Mouse (Mus musculus) olfactory bulb, adult 2 months (tissue): ENCODE data around the gene Kirrel. TPM values are rescaled to one million over a fixed set of nuclear protein-coding genes. Genes with fewer than 3 reads are reported as not detected.
A peak's percentile ranks its signal among the peaks of the same experiment; 100 is the strongest.

Source experiments
- H3K27ac ChIP-seq: fragments of 200-500 bp; 2 replicates; pipeline ENCODE4 v1.5.1; 2012; ENCODE audit warnings: low read depth, low read length; ENCODE audit not compliant: insufficient read depth
- H3K4me1 ChIP-seq: fragments of 200-500 bp; 2 replicates; pipeline ENCODE4 v1.6.1; 2012; ENCODE audit warnings: low read length; ENCODE audit not compliant: control insufficient read depth, insufficient read depth
- H3K4me3 ChIP-seq: fragments of 200-500 bp; 2 replicates; pipeline ENCODE4 v1.5.1; 2012; ENCODE audit warnings: mild to moderate bottlenecking, low read depth, low read length, moderate library complexity; ENCODE audit not compliant: insufficient read depth
- CTCF ChIP-seq: fragments of 200-500 bp; IDR thresholded peaks from 2 replicates; pipeline ENCODE4 v1.5.1; 2012; ENCODE audit warnings: low read depth, mild to moderate bottlenecking, low read length, moderate library complexity; ENCODE audit not compliant: insufficient read depth
- POLR2A ChIP-seq: fragments of 200-500 bp; IDR thresholded peaks from 2 replicates; pipeline ENCODE4 v1.6.1; 2012; ENCODE audit warnings: mild to moderate bottlenecking, low read depth, low read length, moderate library complexity; ENCODE audit not compliant: insufficient read depth
- WGBS: fragments of 180-500 bp; shearing (Covaris S2); methylation state at CpG from one replicate; pipeline ENCODE4 v1.1.7; 2018; 5-methylcytosine and 5-hydroxymethylcytosine counted together
- polyA plus RNA-seq: library from polyadenylated mRNA; stranded (reverse); fragments of >200 nt; gene quantifications from 2 replicates; pipeline ENCODE4 v1.2.4, GENCODE M21; 2012; ENCODE audit warnings: low replicate concordance; ENCODE audit not compliant: missing spikeins, insufficient read depth, insufficient read length

Kirrel gene
- polyA plus RNA-seq, 1 experiment = not detected

- H3K4me1 ChIP-seq = peaks cover 3% of the 10 kb centered on the region; the same call in 1 of the 2 replicates
- H3K27ac ChIP-seq = no peak overlapping the region
- H3K4me3 ChIP-seq = no peak overlapping the region
- 92% methylated on average over 1 of the region's 1 CpGs for WGBS
- TF ChIP-seq POLR2A = no peak
- TF ChIP-seq CTCF = no peak
These were observed 19.2 kb upstream of the Kirrel start for GRCm38 (mm10) chr3:87193756-87194155.

DNA sequence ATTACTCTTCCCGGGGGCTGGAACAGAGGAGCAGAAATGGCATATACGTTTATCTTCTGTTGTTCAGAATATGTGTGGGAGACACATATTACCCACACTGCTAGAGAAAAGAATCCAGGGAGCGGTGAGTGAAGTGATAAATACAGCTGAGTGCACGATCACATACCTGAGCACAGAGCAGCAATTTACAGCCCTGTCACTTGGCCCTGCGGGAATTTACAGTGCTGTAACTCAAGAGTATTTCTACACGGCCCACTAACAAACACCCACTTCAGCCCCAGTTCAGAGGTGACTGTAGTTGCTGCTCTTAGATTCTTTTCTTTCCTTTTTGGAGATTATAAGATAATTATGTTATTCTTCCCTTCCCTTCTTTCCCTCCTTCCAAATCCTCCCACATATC lies 18.8 kb upstream of the Kirrel start:
- H3K27ac ChIP-seq = no peak overlapping the region
- WGBS = 70% methylated on average over 6 of the region's 6 CpGs
- H3K4me3 ChIP-seq = no peak overlapping the region
- peaks cover 3% of the 10 kb centered on the region; the same call in 1 of the 2 replicates for H3K4me1 ChIP-seq
- TF ChIP-seq CTCF = no peak
- TF ChIP-seq POLR2A = no peak

DNA sequence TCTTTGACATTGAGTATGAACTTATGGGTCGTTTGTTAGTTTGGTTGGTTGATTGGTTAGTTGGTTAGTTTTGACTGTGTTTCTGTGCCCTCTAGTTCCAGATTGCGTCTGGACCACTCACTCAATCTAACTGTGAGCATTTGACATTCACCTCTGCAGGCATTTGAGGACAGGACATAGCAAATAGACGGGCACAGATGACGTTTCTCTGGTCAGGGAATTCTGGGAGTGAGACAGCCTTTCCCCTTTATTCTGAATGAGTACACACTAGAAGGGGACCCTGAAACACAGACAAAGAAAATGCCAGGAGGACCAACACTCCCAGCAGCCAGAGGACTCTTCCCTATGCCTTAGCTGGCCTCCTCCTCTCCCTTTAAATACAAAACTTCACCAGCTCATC lies 2.1 kb upstream of the Kirrel start:
- peaks cover 25% of the 10 kb centered on the region for H3K4me1 ChIP-seq
- WGBS = 88% methylated on average over 4 of the region's 4 CpGs
- no peak overlapping the region for H3K27ac ChIP-seq
- TF ChIP-seq POLR2A (no peak), CTCF (no peak)
- no peak overlapping the region for H3K4me3 ChIP-seq

- peaks cover 28% of the 10 kb centered on the region for H3K4me1 ChIP-seq
- TF ChIP-seq CTCF = no peak
- TF ChIP-seq POLR2A = no peak
- peak overlapping the region; percentile 1; the same call in 1 of the 2 replicates for H3K27ac ChIP-seq
- no peak overlapping the region for H3K4me3 ChIP-seq
- WGBS = 51% methylated on average over 3 of the region's 3 CpGs
These were observed 880 bp upstream of the Kirrel start for GRCm38 (mm10) chr3:87175438-87175815.

- 5% methylated on average over 25 of the region's 25 CpGs for WGBS
- peak overlapping the region; percentile 1; the same call in 1 of the 2 replicates for H3K27ac ChIP-seq
- peak overlapping the region; percentile 62 for H3K4me3 ChIP-seq
- H3K4me1 ChIP-seq = peaks cover 28% of the 10 kb centered on the region
- TF ChIP-seq CTCF (no peak), POLR2A (no peak)
These were observed 356 bp upstream of the Kirrel start for GRCm38 (mm10) chr3:87174769-87175437.

- Histone ChIP-seq H3K27ac (no peak overlapping the region), H3K4me3 (peak overlapping the region; percentile 62), H3K4me1 (peaks cover 35% of the 10 kb centered on the region)
- no peak for TF ChIP-seq POLR2A
- TF ChIP-seq CTCF = no peak
- WGBS = 27% methylated on average over 8 of the region's 8 CpGs
These were observed 961 bp downstream of the Kirrel start for GRCm38 (mm10) chr3:87173486-87174085.

DNA sequence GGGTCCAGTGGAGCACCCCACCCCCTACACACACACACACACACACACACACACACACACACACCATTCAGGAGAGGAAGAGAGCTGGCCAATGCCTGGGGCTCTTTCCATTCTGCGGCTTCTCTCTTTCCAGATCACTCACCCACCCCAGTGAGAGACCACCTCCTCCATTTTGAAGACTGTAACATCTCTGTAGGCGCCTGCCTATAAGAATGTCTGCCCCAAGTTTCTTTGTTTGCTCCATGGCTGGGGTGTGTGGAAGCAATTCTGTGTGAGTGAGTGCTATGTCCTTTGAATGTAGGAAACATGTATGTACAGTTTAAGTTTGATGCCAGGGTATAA lies 1.5 kb downstream of the Kirrel start:
- no peak overlapping the region for H3K27ac ChIP-seq
- 61% methylated on average over 2 of the region's 2 CpGs for WGBS
- TF ChIP-seq POLR2A = no peak
- TF ChIP-seq CTCF = no peak
- peak overlapping the region; percentile 45 for H3K4me3 ChIP-seq
- H3K4me1 ChIP-seq = peaks cover 35% of the 10 kb centered on the region

GRCm38 (mm10) chr3:87172351-87173102 lies 2.0 kb downstream of the Kirrel start:
- no peak overlapping the region for H3K27ac ChIP-seq
- peak overlapping the region; percentile 45 for H3K4me3 ChIP-seq
- TF ChIP-seq POLR2A = no peak
- no peak for TF ChIP-seq CTCF
- peaks cover 35% of the 10 kb centered on the region for H3K4me1 ChIP-seq
- 26% methylated on average over 15 of the region's 15 CpGs for WGBS
